Mouse (Mus musculus) liver, postnatal 0 days (tissue): Measurements from ENCODE around the gene Slc17a5.

Experiments used
- CTCF ChIP-seq: sonication (generic); IDR thresholded peaks from 2 replicates; pipeline ENCODE4 v1.5.1; 2016; ENCODE audit warnings: antibody characterized with exemption, low read depth
- EP300 ChIP-seq: IDR thresholded peaks from 2 replicates; pipeline ENCODE4 v1.6.1; 2016; ENCODE audit warnings: antibody characterized with exemption, low read depth, mild to moderate bottlenecking

DNA sequence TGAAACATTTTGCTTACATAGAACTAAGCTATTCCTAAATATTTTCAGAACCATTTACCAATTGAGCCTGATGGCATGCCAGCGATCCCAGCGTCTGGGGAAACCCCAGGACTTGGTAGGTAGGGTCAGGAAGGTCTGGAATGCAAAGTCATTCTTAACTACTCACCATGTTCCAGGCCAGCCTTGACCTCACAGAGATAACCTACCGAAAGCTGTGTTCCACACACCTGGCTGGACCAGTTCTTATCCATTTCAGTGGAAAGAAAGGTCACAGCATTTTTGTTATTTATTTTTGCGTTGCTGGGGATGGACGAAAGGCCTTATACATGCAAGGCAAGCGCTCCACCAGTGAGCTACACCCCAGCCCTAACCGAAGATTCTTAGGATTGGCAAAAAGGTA, 53.2 kb downstream of the Slc17a5 start:
- TF ChIP-seq CTCF, result no peak
- no peak for TF ChIP-seq EP300
